Mouse (Mus musculus) lung, postnatal 0 days (tissue): Measurements from ENCODE around the gene Map3k10. TPM values are rescaled to one million over a fixed set of nuclear protein-coding genes. Genes with fewer than 3 reads are reported as not detected.

Experiments
- ATAC-seq: fragments of 200-750 bp; cut with Nextera tagmentation; 2 replicates; pipeline ENCODE4 v1.8.0; 2017; ENCODE audit warnings: moderate library complexity
- DNase-seq: peaks from one replicate; pipeline ENCODE4 v3.0.0-alpha.2; 2016; ENCODE audit warnings: low spot score
- H3K27ac ChIP-seq: fragments of 300-500 bp; sonication (generic); 2 replicates; pipeline ENCODE4 v1.5.1; 2014; ENCODE audit warnings: antibody characterized with exemption, mild to moderate bottlenecking, low read length, mixed read lengths
- H3K27me3 ChIP-seq: fragments of 300-500 bp; sonication (generic); replicated peaks from 2 replicates; pipeline ENCODE4 v1.6.1; 2014; ENCODE audit warnings: low read length, mixed read lengths; ENCODE audit not compliant: insufficient read depth
- H3K36me3 ChIP-seq: fragments of 300-500 bp; sonication (generic); 2 replicates; pipeline ENCODE4 v1.6.1; 2014; ENCODE audit warnings: low read length, mixed read lengths; ENCODE audit not compliant: insufficient read depth
- H3K4me1 ChIP-seq: fragments of 300-500 bp; sonication (generic); 2 replicates; pipeline ENCODE4 v1.6.1; 2014; ENCODE audit warnings: antibody characterized with exemption, low read depth, low read length, mixed read lengths; ENCODE audit not compliant: insufficient read depth
- H3K4me2 ChIP-seq: fragments of 300-500 bp; sonication (generic); replicated peaks from 2 replicates; pipeline ENCODE4 v1.6.1; 2014; ENCODE audit warnings: low read depth, mild to moderate bottlenecking, low read length, moderate library complexity, mixed read lengths
- H3K4me3 ChIP-seq: fragments of 300-500 bp; sonication (generic); 2 replicates; pipeline ENCODE4 v1.5.1; 2014; ENCODE audit warnings: low read depth, low read length
- H3K9ac ChIP-seq: fragments of 300-500 bp; sonication (generic); replicated peaks from 2 replicates; pipeline ENCODE4 v1.6.1; 2014; ENCODE audit warnings: low read depth, mild to moderate bottlenecking
- H3K9me3 ChIP-seq: fragments of 300-500 bp; sonication (generic); 2 replicates; pipeline ENCODE4 v1.6.1; 2016; ENCODE audit warnings: low read length, mixed read lengths
- CTCF ChIP-seq: IDR thresholded peaks from 2 replicates; pipeline ENCODE4 v1.5.1; 2016; ENCODE audit warnings: antibody characterized with exemption, mild to moderate bottlenecking
- EP300 ChIP-seq: IDR thresholded peaks from 2 replicates; pipeline ENCODE4 v1.6.1; 2016; ENCODE audit warnings: antibody characterized with exemption, mild to moderate bottlenecking, control low read depth
- WGBS: fragments of 180-500 bp; shearing (Covaris S2); extraction: QIAGEN DNeasy Blood & Tissue Kit; methylation state at CpG from one replicate; pipeline ENCODE4 v1.1.7; 2014; 5-methylcytosine and 5-hydroxymethylcytosine counted together
- polyA plus RNA-seq: library from polyadenylated mRNA; unstranded; fragments of >200 nt; fragmentation: Nextera tagmentation; extraction: Ambion mirVana; gene quantifications from 2 replicates; pipeline ENCODE4 v1.2.1, GENCODE M21; 2015

Map3k10 gene
- polyA plus RNA-seq, 1 experiment from 2014 or later: 4.9 TPM

- peak overlapping the region; percentile 43 for H3K9ac ChIP-seq
- no peaks in the 10 kb centered on the region for H3K9me3 ChIP-seq
- H3K4me3 ChIP-seq: peak overlapping the region; percentile 35
- WGBS: 27% methylated on average over 14 of the region's 14 CpGs
- peak overlapping the region; percentile 57; the same call in 1 of the 2 replicates for H3K27ac ChIP-seq
- H3K4me1 ChIP-seq: no peaks in the 10 kb centered on the region; the same call in 1 of the 2 replicates
- no peak for DNase-seq
- no peak for ATAC-seq
- no peaks in the 10 kb centered on the region for H3K27me3 ChIP-seq
- TF ChIP-seq EP300 (no peak), CTCF (no peak)
- peak overlapping the region; percentile 64 for H3K4me2 ChIP-seq
- H3K36me3 ChIP-seq: no peaks in the 10 kb centered on the region
Measured at GRCm38 (mm10) chr7:27688246-27688788, 13.9 kb upstream of the Map3k10 start.

DNA sequence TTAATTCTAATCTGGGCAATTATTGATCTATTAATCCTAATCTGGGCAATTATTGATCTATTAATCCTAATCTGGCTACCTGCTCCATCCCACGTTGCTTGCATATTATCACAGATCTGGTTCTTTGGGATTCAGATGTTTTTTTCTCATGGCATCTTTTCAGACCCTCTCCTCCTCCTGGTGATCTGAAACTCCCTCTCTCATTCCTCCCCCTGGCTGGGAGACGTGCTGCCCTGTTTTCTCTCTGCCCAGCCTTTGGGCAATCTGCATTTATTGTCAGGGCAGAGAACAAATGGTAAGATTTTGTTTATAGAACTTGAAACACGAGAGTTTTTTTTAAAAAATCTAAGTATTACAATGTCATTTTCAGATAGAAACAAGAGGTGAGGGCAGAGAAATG is 13.4 kb upstream of the Map3k10 start:
- Histone ChIP-seq H3K4me2 (no peak overlapping the region), H3K4me3 (no peak overlapping the region)
- no peak for ATAC-seq

DNA sequence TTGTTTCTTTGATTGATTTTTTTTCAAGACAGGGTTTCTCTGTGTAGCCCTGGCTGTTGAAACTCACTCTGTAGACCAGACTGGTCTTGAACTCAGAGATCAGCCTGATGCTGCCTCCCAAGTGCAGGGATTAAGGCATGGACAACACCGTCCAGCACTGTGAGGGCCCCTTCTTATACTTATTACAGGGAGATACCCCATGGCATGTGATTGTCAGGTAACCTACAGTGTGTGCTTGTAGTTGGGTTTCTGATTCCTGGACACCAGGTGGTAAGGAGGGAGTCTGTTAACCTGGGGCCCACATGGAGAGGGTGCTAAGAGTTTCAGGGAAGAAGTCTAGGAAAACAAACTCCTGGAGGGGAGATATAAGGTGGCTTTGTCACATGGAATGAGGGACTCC is 12.6 kb upstream of the Map3k10 start:
- DNase-seq: no peak
- no peaks in the 10 kb centered on the region for H3K27me3 ChIP-seq
- ATAC-seq: no peak
- TF ChIP-seq EP300: no peak
- no peak for TF ChIP-seq CTCF
- no peaks in the 10 kb centered on the region for H3K9me3 ChIP-seq
- WGBS: 92% methylated on average over 1 of the region's 1 CpGs
- H3K27ac ChIP-seq: no peak overlapping the region
- H3K4me2 ChIP-seq: no peak overlapping the region
- no peaks in the 10 kb centered on the region; the same call in 1 of the 2 replicates for H3K4me1 ChIP-seq
- H3K4me3 ChIP-seq: no peak overlapping the region
- no peaks in the 10 kb centered on the region for H3K36me3 ChIP-seq
- no peak overlapping the region for H3K9ac ChIP-seq

More for the DNA sequence above, 13.4 kb upstream of the Map3k10 start:
- Histone ChIP-seq H3K9ac (no peak overlapping the region), H3K9me3 (no peaks in the 10 kb centered on the region), H3K4me1 (no peaks in the 10 kb centered on the region; the same call in 1 of the 2 replicates), H3K27me3 (no peaks in the 10 kb centered on the region), H3K27ac (no peak overlapping the region), H3K36me3 (no peaks in the 10 kb centered on the region)
- 58% methylated on average over 3 of the region's 3 CpGs for WGBS
- TF ChIP-seq EP300 (no peak), CTCF (no peak)
- DNase-seq: no peak

- no peak overlapping the region for H3K27ac ChIP-seq
- H3K4me2 ChIP-seq: no peak overlapping the region
- TF ChIP-seq EP300 (no peak), CTCF (peak; percentile 83)
- H3K9me3 ChIP-seq: no peaks in the 10 kb centered on the region
- H3K36me3 ChIP-seq: no peaks in the 10 kb centered on the region
- 2% methylated on average over 6 of the region's 6 CpGs for WGBS
- H3K4me3 ChIP-seq: no peak overlapping the region
- H3K9ac ChIP-seq: no peak overlapping the region
- H3K27me3 ChIP-seq: no peaks in the 10 kb centered on the region
- H3K4me1 ChIP-seq: no peaks in the 10 kb centered on the region; the same call in 1 of the 2 replicates
- DNase-seq: peak; percentile 87
- ATAC-seq: no peak
Measured at GRCm38 (mm10) chr7:27685681-27686080, 11.3 kb upstream of the Map3k10 start.

GRCm38 (mm10) chr7:27685220-27685619 is 10.8 kb upstream of the Map3k10 start:
- DNase-seq: no peak
- no peaks in the 10 kb centered on the region; the same call in 1 of the 2 replicates for H3K4me1 ChIP-seq
- ATAC-seq: no peak
- no peaks in the 10 kb centered on the region for H3K9me3 ChIP-seq
- H3K9ac ChIP-seq: no peak overlapping the region
- H3K27me3 ChIP-seq: no peaks in the 10 kb centered on the region
- H3K36me3 ChIP-seq: no peaks in the 10 kb centered on the region
- no peak overlapping the region for H3K4me2 ChIP-seq
- WGBS: 43% methylated on average over 5 of the region's 5 CpGs
- no peak for TF ChIP-seq CTCF
- TF ChIP-seq EP300: no peak
- no peak overlapping the region for H3K27ac ChIP-seq
- H3K4me3 ChIP-seq: no peak overlapping the region

GRCm38 (mm10) chr7:27683218-27683617 is 8.8 kb upstream of the Map3k10 start:
- no peak for DNase-seq
- no peak for TF ChIP-seq EP300
- no peak for TF ChIP-seq CTCF
- Histone ChIP-seq H3K9me3 (no peaks in the 10 kb centered on the region), H3K36me3 (no peaks in the 10 kb centered on the region), H3K4me3 (no peak overlapping the region), H3K4me1 (no peaks in the 10 kb centered on the region), H3K27ac (no peak overlapping the region), H3K27me3 (no peaks in the 10 kb centered on the region), H3K4me2 (no peak overlapping the region), H3K9ac (no peak overlapping the region)
- no peak for ATAC-seq
- WGBS: 17% methylated on average over 2 of the region's 2 CpGs
